Mouse (Mus musculus) stomach, embryonic 16.5 days (tissue): ENCODE measurements around the gene Tsc2. TPM values are rescaled to one million over a fixed set of nuclear protein-coding genes. Genes with fewer than 3 reads are reported as not detected.
"Not testable (repeated sequence)": the region's sequence is repeated elsewhere in the genome, so short reads cannot be mapped to it uniquely, and the experiment has no call there.

Source experiments
- ATAC-seq: fragments of 200-750 bp; cut with Nextera tagmentation; 2 replicates; pipeline ENCODE4 v1.8.0; 2017; ENCODE audit warnings: moderate number of reproducible peaks, moderate TSS enrichment; ENCODE audit not compliant: insufficient read depth, low FRiP score
- H3K27ac ChIP-seq: fragments of 300-500 bp; sonication (generic); 2 replicates; pipeline ENCODE4 v1.5.1; 2014; ENCODE audit warnings: low read length
- H3K27me3 ChIP-seq: fragments of 300-500 bp; sonication (generic); 2 replicates; pipeline ENCODE4 v1.6.1; 2014; ENCODE audit warnings: low read length, control low read depth, mixed read lengths; ENCODE audit not compliant: control insufficient read depth, insufficient read depth
- H3K36me3 ChIP-seq: fragments of 300-500 bp; sonication (generic); 2 replicates; pipeline ENCODE4 v1.6.1; 2014; ENCODE audit warnings: low read length; ENCODE audit not compliant: control insufficient read depth, insufficient read depth
- H3K4me1 ChIP-seq: fragments of 300-500 bp; sonication (generic); 2 replicates; pipeline ENCODE4 v1.6.1; 2014; ENCODE audit warnings: low read length, control low read depth, mixed read lengths; ENCODE audit not compliant: control insufficient read depth, insufficient read depth
- H3K4me2 ChIP-seq: fragments of 300-500 bp; sonication (generic); 2 replicates; pipeline ENCODE4 v1.6.1; 2014; ENCODE audit warnings: low read depth, low read length, mixed read lengths
- H3K4me3 ChIP-seq: fragments of 300-500 bp; sonication (generic); replicated peaks from 2 replicates; pipeline ENCODE4 v1.5.1; 2014; ENCODE audit warnings: mild to moderate bottlenecking, low read length
- H3K9ac ChIP-seq: fragments of 300-500 bp; sonication (generic); 2 replicates; pipeline ENCODE4 v1.6.1; 2014; ENCODE audit warnings: low read length
- H3K9me3 ChIP-seq: fragments of 300-500 bp; sonication (generic); replicated peaks from 2 replicates; pipeline ENCODE4 v1.6.1; 2016; ENCODE audit warnings: low read length, control low read depth; ENCODE audit not compliant: control insufficient read depth
- WGBS: fragments of 180-500 bp; shearing (Covaris S2); extraction: QIAGEN DNeasy Blood & Tissue Kit; methylation state at CpG from one replicate; pipeline ENCODE4 v1.1.7; 2014; 5-methylcytosine and 5-hydroxymethylcytosine counted together
- polyA plus RNA-seq: library from polyadenylated mRNA; unstranded; fragments of >200 nt; fragmentation: Nextera tagmentation; extraction: Ambion mirVana; gene quantifications from 2 replicates; pipeline ENCODE4 v1.2.1, GENCODE M21; 2015

Tsc2 gene
- polyA plus RNA-seq, 1 experiment from 2014 or later: 53.1 TPM

- H3K36me3 ChIP-seq: no peaks in the 10 kb centered on the region
- H3K9ac ChIP-seq: peak within 1 kb of the TSS; percentile 99
- H3K4me1 ChIP-seq: peaks cover 33% of the 10 kb centered on the region
- WGBS: under 1% methylated on average over 75 of the region's 80 CpGs
- H3K27ac ChIP-seq: peak within 1 kb of the TSS; percentile 86
- H3K4me2 ChIP-seq: peak within 1 kb of the TSS; percentile 96
- ATAC-seq: peak; percentile 98
- no peaks in the 10 kb centered on the region for H3K9me3 ChIP-seq
- peak within 1 kb of the TSS; percentile 99 for H3K4me3 ChIP-seq
- H3K27me3 ChIP-seq: no peaks in the 10 kb centered on the region
Observed at GRCm38 (mm10) chr17:24669545-24670245, 37.3 kb upstream of the Tsc2 start, which contains the start of gene Zfp598. Zfp598 (plus strand) TSS chr17:24669687.

- peaks cover 33% of the 10 kb centered on the region for H3K4me1 ChIP-seq
- H3K9me3 ChIP-seq, H3K27me3 ChIP-seq, ATAC-seq, H3K36me3 ChIP-seq: not testable (repeated sequence)
- peak overlapping the region; percentile 69 for H3K4me2 ChIP-seq
- H3K27ac ChIP-seq: peak overlapping the region; percentile 78
- H3K4me3 ChIP-seq: peak overlapping the region; percentile 99
- H3K9ac ChIP-seq: peak overlapping the region; percentile 99
- 7% methylated on average over 15 of the region's 15 CpGs for WGBS
Observed at GRCm38 (mm10) chr17:24669214-24669544, 36.7 kb upstream of the Tsc2 start.

- Histone ChIP-seq H3K9ac (no peak overlapping the region), H3K4me3 (no peak overlapping the region), H3K27ac (no peak overlapping the region; the same call in 1 of the 2 replicates), H3K4me1 (peaks cover 28% of the 10 kb centered on the region), H3K9me3 (no peaks in the 10 kb centered on the region), H3K27me3 (no peaks in the 10 kb centered on the region), H3K36me3 (no peaks in the 10 kb centered on the region), H3K4me2 (no peak overlapping the region)
- ATAC-seq: no peak
- WGBS: 16% methylated on average over 6 of the region's 6 CpGs
Observed at GRCm38 (mm10) chr17:24667416-24667815, 35.0 kb upstream of the Tsc2 start.

GRCm38 (mm10) chr17:24667011-24667410, 34.6 kb upstream of the Tsc2 start:
- H3K27me3 ChIP-seq, H3K4me2 ChIP-seq, H3K4me3 ChIP-seq, H3K9ac ChIP-seq, H3K9me3 ChIP-seq, ATAC-seq, H3K27ac ChIP-seq, H3K36me3 ChIP-seq: not testable (repeated sequence)
- peaks cover 24% of the 10 kb centered on the region for H3K4me1 ChIP-seq
- 54% methylated on average over 7 of the region's 7 CpGs for WGBS

- 2% methylated on average over 47 of the region's 47 CpGs for WGBS
- ATAC-seq: peak; percentile 61; the same call in 1 of the 2 replicates
- Histone ChIP-seq H3K36me3 (no peaks in the 10 kb centered on the region), H3K4me2 (peak within 1 kb of the TSS; percentile 83), H3K9ac (peak within 1 kb of the TSS; percentile 67), H3K27me3 (peaks cover 30% of the 10 kb centered on the region), H3K9me3 (no peaks in the 10 kb centered on the region), H3K4me1 (peaks cover 10% of the 10 kb centered on the region), H3K4me3 (peak within 1 kb of the TSS; percentile 46), H3K27ac (no peak within 1 kb of the TSS)
Observed at GRCm38 (mm10) chr17:24658017-24658758, 25.8 kb upstream of the Tsc2 start, which contains the start of gene Npw. Npw (minus strand) TSS chr17:24658457.

- 68% methylated on average over 4 of the region's 4 CpGs for WGBS
Observed at GRCm38 (mm10) chr17:24654969-24655368, 22.5 kb upstream of the Tsc2 start.

GRCm38 (mm10) chr17:24653967-24654710, 21.7 kb upstream of the Tsc2 start:
- peak overlapping the region; percentile 63; the same call in 1 of the 2 replicates for H3K9ac ChIP-seq
- WGBS: 3% methylated on average over 19 of the region's 19 CpGs

More at GRCm38 (mm10) chr17:24654969-24655368, 22.5 kb upstream of the Tsc2 start:
- H3K9me3 ChIP-seq: no peaks in the 10 kb centered on the region
- H3K4me2 ChIP-seq: no peak overlapping the region
- no peak overlapping the region for H3K9ac ChIP-seq
- no peak overlapping the region for H3K4me3 ChIP-seq
- peaks cover 16% of the 10 kb centered on the region for H3K4me1 ChIP-seq
- no peak overlapping the region for H3K27ac ChIP-seq
- no peaks in the 10 kb centered on the region for H3K36me3 ChIP-seq
- peaks cover 30% of the 10 kb centered on the region for H3K27me3 ChIP-seq
- ATAC-seq: no peak

GRCm38 (mm10) chr17:24651835-24652234, 19.4 kb upstream of the Tsc2 start:
- peaks cover 12% of the 10 kb centered on the region for H3K4me1 ChIP-seq
- no peak overlapping the region for H3K9ac ChIP-seq
- WGBS: 63% methylated on average over 3 of the region's 3 CpGs

More at GRCm38 (mm10) chr17:24653967-24654710, 21.7 kb upstream of the Tsc2 start:
- Histone ChIP-seq H3K27ac (no peak overlapping the region), H3K4me2 (peak overlapping the region; percentile 55), H3K36me3 (no peaks in the 10 kb centered on the region), H3K27me3 (peaks cover 23% of the 10 kb centered on the region), H3K4me3 (peak overlapping the region; percentile 32), H3K9me3 (no peaks in the 10 kb centered on the region), H3K4me1 (peaks cover 21% of the 10 kb centered on the region)
- ATAC-seq: no peak

More at GRCm38 (mm10) chr17:24651835-24652234, 19.4 kb upstream of the Tsc2 start:
- ATAC-seq: no peak
- Histone ChIP-seq H3K9me3 (no peaks in the 10 kb centered on the region), H3K4me2 (no peak overlapping the region), H3K27ac (no peak overlapping the region), H3K36me3 (no peaks in the 10 kb centered on the region), H3K27me3 (0 out of 2 replicates have a peak, but pooled peaks cover under 1% of the 10 kb centered on the region), H3K4me3 (no peak overlapping the region)
